Mouse (Mus musculus) heart, embryonic 14.5 days (tissue): ENCODE data around the gene Gm3285. TPM values are rescaled to one million over a fixed set of nuclear protein-coding genes. Genes with fewer than 3 reads are reported as not detected.

Source experiments
- ATAC-seq: fragments of 200-750 bp; cut with Nextera tagmentation; 2 replicates; pipeline ENCODE4 v1.8.0; 2017; ENCODE audit warnings: low read depth, moderate TSS enrichment; ENCODE audit not compliant: insufficient number of reproducible peaks, insufficient read depth, low FRiP score
- H3K27ac ChIP-seq, 2 experiments: fragments of 200-500 bp in 1 of 2; fragments of 300-500 bp in 1 of 2; sonication (generic) in 1 of 2; replicated peaks in 1 of 2; 2 replicates each; pipeline ENCODE4 v1.5.1; 2012 to 2014; ENCODE audit warnings: low read depth in 2 of 2, low read length in 2 of 2, control low read depth in 1 of 2, mild to moderate bottlenecking in 1 of 2, mixed read lengths in 1 of 2; ENCODE audit not compliant: control insufficient read depth in 1 of 2, insufficient read depth in 1 of 2
- H3K27me3 ChIP-seq: fragments of 300-500 bp; sonication (generic); 2 replicates; pipeline ENCODE4 v1.6.1; 2014; ENCODE audit warnings: mild to moderate bottlenecking, low read length, control low read depth; ENCODE audit not compliant: control insufficient read depth, insufficient read depth
- H3K36me3 ChIP-seq: fragments of 300-500 bp; sonication (generic); 2 replicates; pipeline ENCODE4 v1.6.1; 2014; ENCODE audit warnings: mild to moderate bottlenecking, control low read depth, low read length, mixed read lengths; ENCODE audit not compliant: control insufficient read depth, insufficient read depth
- H3K4me1 ChIP-seq, 2 experiments: fragments of 200-500 bp in 1 of 2; fragments of 300-500 bp in 1 of 2; sonication (generic) in 1 of 2; 2 replicates each; pipeline ENCODE4 v1.6.1; 2012 to 2014; ENCODE audit warnings: low read length in 2 of 2, control low read depth in 1 of 2, mixed read lengths in 1 of 2; ENCODE audit not compliant: control insufficient read depth in 2 of 2, insufficient read depth in 2 of 2
- H3K4me2 ChIP-seq: fragments of 300-500 bp; sonication (generic); 2 replicates; pipeline ENCODE4 v1.6.1; 2014; ENCODE audit warnings: mild to moderate bottlenecking, low read length
- H3K4me3 ChIP-seq, 2 experiments: fragments of 200-500 bp in 1 of 2; fragments of 300-500 bp in 1 of 2; sonication (generic) in 1 of 2; 2 replicates each; pipeline ENCODE4 v1.5.1; 2012 to 2014; ENCODE audit warnings: low read length in 2 of 2, mild to moderate bottlenecking in 2 of 2, control low read depth in 1 of 2, low read depth in 1 of 2, moderate library complexity in 1 of 2; ENCODE audit not compliant: control insufficient read depth in 1 of 2, insufficient read depth in 1 of 2
- H3K9ac ChIP-seq: fragments of 300-500 bp; sonication (generic); 2 replicates; pipeline ENCODE4 v1.6.1; 2014; ENCODE audit warnings: mild to moderate bottlenecking, low read length
- H3K9me3 ChIP-seq: fragments of 300-500 bp; sonication (generic); 2 replicates; pipeline ENCODE4 v1.6.1; 2016; ENCODE audit warnings: low read length, control low read depth; ENCODE audit not compliant: control insufficient read depth
- WGBS: fragments of 180-500 bp; shearing (Covaris S2); extraction: QIAGEN DNeasy Blood & Tissue Kit; methylation state at CpG from one replicate; pipeline ENCODE4 v1.1.7; 2014; 5-methylcytosine and 5-hydroxymethylcytosine counted together
- polyA plus RNA-seq: library from polyadenylated mRNA; unstranded; fragments of >200 nt; fragmentation: Nextera tagmentation; extraction: Ambion mirVana; gene quantifications from 2 replicates; pipeline ENCODE4 v1.2.1, GENCODE M21; 2014

Gm3285 gene
- not detected in 2 replicates for polyA plus RNA-seq

- WGBS, result 54% methylated on average over 7 of the region's 7 CpGs
- no peak for ATAC-seq
Measured at GRCm38 (mm10) chr10:77861675-77862074, at the start of gene Gm3285. TSS of gene Gm3285 (plus strand) at chr10:77861975.

DNA sequence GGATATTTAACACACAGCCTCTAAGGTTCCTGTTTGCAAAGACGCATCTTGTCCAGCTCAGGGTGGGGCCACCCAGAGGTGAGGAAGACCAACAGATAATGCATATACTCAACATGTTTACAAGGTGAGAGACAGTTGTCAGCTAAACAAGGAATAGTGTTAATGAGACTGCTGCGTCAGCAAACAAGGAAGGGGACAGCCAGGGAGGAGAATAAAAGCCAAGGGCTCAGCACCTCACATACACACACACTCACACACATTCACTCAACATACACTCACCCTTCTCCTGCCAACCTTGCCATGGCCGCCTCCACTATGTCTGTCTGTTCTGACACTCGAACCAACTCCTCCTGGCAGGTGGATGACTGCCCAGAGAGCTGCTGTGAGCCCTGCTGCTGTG lies 47.4 kb upstream of the Gm3285 start, which contains the start of gene Gm2696:
Gm2696 (plus strand) TSS at position 301 of the 400 bp plus-strand sequence.
- no peak for ATAC-seq
- Histone ChIP-seq H3K9me3 (0 out of 2 replicates have a peak, but pooled peaks cover 3% of the 10 kb centered on the region), H3K4me3 (no peak within 1 kb of the TSS), H3K27ac (no peak within 1 kb of the TSS), H3K4me2 (no peak within 1 kb of the TSS), H3K4me1 (no peaks in the 10 kb centered on the region), H3K27me3 (no peaks in the 10 kb centered on the region), H3K9ac (no peak within 1 kb of the TSS), H3K36me3 (no peaks in the 10 kb centered on the region)
- WGBS, result 35% methylated on average over 4 of the region's 4 CpGs

More at GRCm38 (mm10) chr10:77861675-77862074, at the start of gene Gm3285:
- H3K36me3 ChIP-seq, result no peaks in the 10 kb centered on the region
- no peak within 1 kb of the TSS for H3K27ac ChIP-seq
- H3K4me1 ChIP-seq, result no peaks in the 10 kb centered on the region; a peak in 1 of 4 replicates
- no peaks in the 10 kb centered on the region for H3K9me3 ChIP-seq
- H3K27me3 ChIP-seq, result no peaks in the 10 kb centered on the region
- no peak within 1 kb of the TSS for H3K4me2 ChIP-seq
- no peak within 1 kb of the TSS for H3K9ac ChIP-seq
- H3K4me3 ChIP-seq, result no peak within 1 kb of the TSS

DNA sequence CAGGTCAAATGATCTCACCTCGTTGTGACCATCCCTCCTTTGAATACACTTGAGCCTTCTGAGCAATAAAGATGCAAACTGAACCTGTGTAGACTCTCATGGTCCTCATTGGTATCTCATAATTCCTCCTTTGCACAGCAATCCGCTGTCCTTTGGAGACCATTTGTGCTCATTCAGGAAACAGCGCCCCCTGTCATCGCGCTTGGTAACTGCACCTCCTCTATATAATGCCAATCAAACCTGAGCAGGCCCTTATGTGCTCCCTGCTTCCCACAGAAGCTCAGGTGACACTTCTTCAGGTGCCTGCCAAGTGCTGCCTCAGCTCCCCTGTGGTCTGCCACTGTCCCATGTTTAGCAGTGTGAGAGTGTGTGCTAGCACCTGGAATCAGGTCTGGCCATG lies 46.3 kb upstream of the Gm3285 start:
- Histone ChIP-seq H3K4me1 (no peaks in the 10 kb centered on the region), H3K9me3 (no peaks in the 10 kb centered on the region), H3K36me3 (no peaks in the 10 kb centered on the region), H3K4me3 (no peak overlapping the region), H3K27me3 (no peaks in the 10 kb centered on the region), H3K9ac (no peak overlapping the region), H3K4me2 (no peak overlapping the region), H3K27ac (no peak overlapping the region)
- ATAC-seq, result no peak
- 31% methylated on average over 5 of the region's 5 CpGs for WGBS

DNA sequence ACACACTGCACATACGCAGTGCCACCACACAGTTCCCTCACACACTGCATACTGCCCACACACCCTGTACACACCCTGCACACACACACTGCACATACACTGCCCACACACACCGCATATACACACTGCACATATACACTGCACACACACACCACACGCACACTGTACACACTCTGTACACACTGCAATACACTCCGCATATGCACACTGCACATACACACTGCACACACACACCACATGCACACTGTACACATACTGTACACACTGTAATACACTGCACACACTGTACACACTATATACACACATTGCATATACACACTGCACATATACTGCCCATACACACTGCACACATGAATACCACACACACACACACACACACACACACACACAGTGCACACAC lies 43.3 kb upstream of the Gm3285 start:
- 91% methylated on average over 4 of the region's 4 CpGs for WGBS
- no peak overlapping the region for H3K27ac ChIP-seq
- no peak; the same call in 1 of the 2 replicates for ATAC-seq
- H3K36me3 ChIP-seq, result no peaks in the 10 kb centered on the region
- no peaks in the 10 kb centered on the region for H3K9me3 ChIP-seq
- no peaks in the 10 kb centered on the region for H3K27me3 ChIP-seq
- no peak overlapping the region for H3K4me2 ChIP-seq
- no peak overlapping the region for H3K4me3 ChIP-seq
- H3K4me1 ChIP-seq, result no peaks in the 10 kb centered on the region
- H3K9ac ChIP-seq, result no peak overlapping the region

DNA sequence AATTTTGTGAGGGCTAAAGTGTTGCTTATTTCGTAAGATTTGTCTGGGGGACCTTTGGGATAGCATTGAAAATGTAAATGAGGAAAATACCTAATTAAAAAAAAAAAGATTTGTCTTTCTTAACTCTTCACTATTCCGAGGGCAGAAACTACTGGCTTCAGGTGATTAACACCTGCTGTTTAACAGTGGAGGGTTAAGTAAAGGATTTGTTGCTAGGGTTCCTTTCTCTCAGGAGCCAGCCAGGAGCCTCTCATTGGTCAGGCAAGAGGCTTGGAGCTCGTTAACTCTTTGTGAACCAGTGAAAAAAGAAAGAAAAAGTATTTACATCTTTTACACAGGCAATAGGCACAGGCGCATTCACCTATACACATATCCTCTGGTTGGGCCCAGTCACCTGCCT lies 42.6 kb upstream of the Gm3285 start:
- Histone ChIP-seq H3K36me3 (no peaks in the 10 kb centered on the region), H3K9ac (no peak overlapping the region), H3K4me3 (no peak overlapping the region), H3K4me1 (no peaks in the 10 kb centered on the region), H3K9me3 (no peaks in the 10 kb centered on the region), H3K27me3 (no peaks in the 10 kb centered on the region), H3K4me2 (no peak overlapping the region), H3K27ac (no peak overlapping the region)
- ATAC-seq, result no peak
- WGBS, result 44% methylated on average over 4 of the region's 4 CpGs

- ATAC-seq, result no peak
- H3K27ac ChIP-seq, result no peak within 1 kb of the TSS
- no peak within 1 kb of the TSS for H3K4me2 ChIP-seq
- no peak within 1 kb of the TSS for H3K4me3 ChIP-seq
- H3K9me3 ChIP-seq, result no peaks in the 10 kb centered on the region
- no peaks in the 10 kb centered on the region for H3K36me3 ChIP-seq
- no peaks in the 10 kb centered on the region for H3K27me3 ChIP-seq
- WGBS, result 61% methylated on average over 6 of the region's 6 CpGs
- H3K9ac ChIP-seq, result no peak within 1 kb of the TSS
- no peaks in the 10 kb centered on the region for H3K4me1 ChIP-seq
Measured at GRCm38 (mm10) chr10:77826951-77827350, 34.8 kb upstream of the Gm3285 start, which contains the start of gene Krtap10-4. TSS of gene Krtap10-4 (minus strand) at chr10:77827095.

DNA sequence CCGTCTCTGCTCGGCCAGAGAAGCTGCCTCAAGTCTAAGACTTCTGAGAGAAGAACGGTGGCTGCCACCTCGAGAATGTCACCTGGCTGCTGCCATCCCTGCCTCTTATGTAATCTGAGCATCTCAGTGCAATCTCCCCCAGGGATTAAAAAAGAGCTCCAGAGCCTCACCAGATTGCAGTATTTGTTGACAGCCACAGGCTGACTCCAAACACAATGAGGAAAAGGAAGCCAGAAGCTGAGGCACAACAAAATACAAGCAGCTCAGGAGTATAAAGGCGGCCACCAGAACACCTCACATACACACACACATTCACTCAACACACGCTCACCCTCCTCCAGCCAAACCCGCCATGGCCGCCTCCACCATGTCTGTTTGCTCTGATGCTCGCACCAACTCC lies 26.1 kb upstream of the Gm3285 start, which contains the start of gene Krtap10-10:
Krtap10-10 (plus strand) TSS at position 301 of the 400 bp plus-strand sequence.
- Histone ChIP-seq H3K9ac (no peak within 1 kb of the TSS), H3K27ac (no peak within 1 kb of the TSS), H3K9me3 (no peaks in the 10 kb centered on the region), H3K4me1 (no peaks in the 10 kb centered on the region), H3K4me2 (no peak within 1 kb of the TSS), H3K27me3 (no peaks in the 10 kb centered on the region), H3K4me3 (no peak within 1 kb of the TSS), H3K36me3 (no peaks in the 10 kb centered on the region)
- ATAC-seq, result no peak
- WGBS, result 66% methylated on average over 9 of the region's 9 CpGs

- no peak overlapping the region for H3K4me2 ChIP-seq
- no peak overlapping the region for H3K27ac ChIP-seq
- no peak overlapping the region for H3K9ac ChIP-seq
- no peaks in the 10 kb centered on the region for H3K36me3 ChIP-seq
- H3K27me3 ChIP-seq, result no peaks in the 10 kb centered on the region
- no peak for ATAC-seq
- peaks cover 17% of the 10 kb centered on the region for H3K9me3 ChIP-seq
- no peaks in the 10 kb centered on the region for H3K4me1 ChIP-seq
- H3K4me3 ChIP-seq, result no peak overlapping the region
- 60% methylated on average over 6 of the region's 6 CpGs for WGBS
Measured at GRCm38 (mm10) chr10:77839006-77839405, 22.8 kb upstream of the Gm3285 start.
